Mouse (Mus musculus): ENCODE measurements around the gene Zdhhc16. TPM values are rescaled to one million over a fixed set of nuclear protein-coding genes. Genes with fewer than 3 reads are reported as not detected.

Gene Zdhhc16
- 10 to 100 TPM; 30.1 to 30.9 TPM for total RNA-seq (2021)
- long read RNA-seq, experiment 1, transcript Zdhhc16-201 (11 exons, 1,821 nt), result major isoform, 32 of 65 reads
- long read RNA-seq, experiment 1, partial matches to known transcripts, result 5 of 65 reads
- long read RNA-seq, experiment 1, other reads (novel, unspliced or antisense), result 28 of 65 reads
- long read RNA-seq, experiment 2, transcript Zdhhc16-201 (11 exons, 1,821 nt), result major isoform, 12 of 32 reads
- long read RNA-seq, experiment 2, partial matches to known transcripts, result 1 of 32 reads
- long read RNA-seq, experiment 2, other reads (novel, unspliced or antisense), result 19 of 32 reads

- peak; percentile 99 for DNase-seq
Measured at GRCm38 (mm10) chr19:41933179-41934086, at the start of gene Zdhhc16, which contains the start of gene Exosc1. Gene Zdhhc16, plus strand, starts transcription at chr19:41933480. Gene Exosc1, minus strand, starts transcription at chr19:41933423.

GRCm38 (mm10) chr19:41883882-41884281 is 49.4 kb upstream of the Zdhhc16 start:
- no peak for DNase-seq

DNA sequence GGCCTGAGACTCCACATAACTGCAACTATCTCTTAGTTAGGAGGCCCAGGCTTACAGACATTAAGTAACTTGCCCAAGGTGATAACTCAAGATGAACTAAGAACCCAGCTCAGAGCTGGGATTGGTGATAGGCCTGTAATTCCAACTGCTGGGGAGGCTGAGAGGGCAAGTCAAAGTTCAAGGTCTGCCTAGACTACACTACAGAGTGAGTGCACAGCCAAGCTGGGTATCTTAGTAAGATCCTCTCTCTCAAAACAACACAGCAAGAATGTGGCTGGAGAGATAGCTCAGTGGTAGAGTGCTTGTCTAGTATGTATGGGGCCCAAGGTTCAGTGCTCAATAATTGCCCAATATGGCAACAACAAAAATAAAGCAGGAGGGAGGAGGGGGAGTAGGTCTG is 45.1 kb upstream of the Zdhhc16 start:
- DNase-seq, result no peak

DNA sequence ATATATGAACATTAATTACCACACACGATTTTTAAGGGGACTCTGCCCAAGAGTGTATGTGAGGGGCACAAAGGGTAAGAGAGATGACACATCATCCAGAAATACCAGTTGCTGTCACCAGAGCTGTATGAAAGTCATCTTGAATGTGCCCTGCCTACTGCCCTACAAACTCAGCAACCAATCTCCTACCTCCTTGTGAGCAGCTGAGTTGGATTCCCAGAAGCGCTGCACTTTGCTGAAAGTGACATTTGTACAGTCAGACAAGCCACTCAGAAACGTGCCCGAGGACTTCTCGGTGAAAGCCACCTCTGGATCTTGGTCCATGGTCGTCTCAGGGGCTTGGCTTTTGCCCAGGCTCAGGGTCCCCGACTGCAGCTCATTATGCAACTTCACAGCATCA is 38.3 kb upstream of the Zdhhc16 start:
- peak in 1 of 2 experiments; percentile 31 for DNase-seq

DNA sequence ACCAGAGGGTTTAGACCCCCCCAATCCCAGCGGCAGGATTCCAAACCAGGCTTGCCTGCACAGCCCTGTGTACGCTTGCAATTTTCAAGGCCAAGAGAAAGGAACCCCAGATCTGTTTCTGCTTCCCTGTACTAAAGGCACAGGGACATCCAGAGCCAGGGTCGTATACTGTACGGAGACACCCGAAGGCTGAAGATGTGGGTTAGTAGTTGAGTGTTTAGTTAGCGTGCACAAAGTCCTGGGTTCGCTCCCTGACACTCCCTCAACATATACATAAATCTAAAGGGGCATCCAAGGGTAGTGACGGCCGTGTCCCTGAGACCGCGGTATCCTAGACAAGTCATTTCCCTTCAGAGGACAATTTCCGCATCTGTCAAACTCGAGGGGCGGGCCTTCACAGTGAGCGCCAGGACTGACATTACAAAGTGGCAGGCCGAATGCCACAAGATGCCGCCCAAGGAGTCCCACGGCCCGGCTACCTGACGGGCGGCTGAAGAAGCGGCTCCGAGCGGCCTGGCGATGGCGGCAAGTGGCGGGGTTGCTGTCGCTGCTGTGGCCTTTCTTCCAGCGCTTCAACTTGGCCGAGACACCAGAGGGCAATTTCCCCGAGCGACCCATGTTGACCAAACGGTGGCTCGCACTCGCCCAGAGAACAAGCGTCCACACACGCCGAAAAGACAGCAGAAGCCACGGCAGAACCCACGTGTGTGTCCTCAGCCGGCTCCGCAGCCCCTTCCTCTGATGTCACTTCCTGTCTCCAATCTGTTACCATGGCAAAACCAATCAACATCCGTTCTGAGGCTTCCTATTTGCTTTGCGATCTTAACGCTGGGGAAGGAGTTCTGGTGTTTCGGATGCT is 37.6 kb upstream of the Zdhhc16 start, which contains the start of gene Rrp12:
Rrp12 (minus strand) TSS at position 714 of the 859 bp plus-strand sequence.
- peak; percentile 80 to 86 for DNase-seq

GRCm38 (mm10) chr19:41896319-41896711 is 37.0 kb upstream of the Zdhhc16 start:
- DNase-seq, result no peak

GRCm38 (mm10) chr19:41898860-41899259 is 34.4 kb upstream of the Zdhhc16 start:
- DNase-seq, result peak; percentile 33 to 63

GRCm38 (mm10) chr19:41900495-41901090 is 32.7 kb upstream of the Zdhhc16 start:
- no peak for DNase-seq

DNA sequence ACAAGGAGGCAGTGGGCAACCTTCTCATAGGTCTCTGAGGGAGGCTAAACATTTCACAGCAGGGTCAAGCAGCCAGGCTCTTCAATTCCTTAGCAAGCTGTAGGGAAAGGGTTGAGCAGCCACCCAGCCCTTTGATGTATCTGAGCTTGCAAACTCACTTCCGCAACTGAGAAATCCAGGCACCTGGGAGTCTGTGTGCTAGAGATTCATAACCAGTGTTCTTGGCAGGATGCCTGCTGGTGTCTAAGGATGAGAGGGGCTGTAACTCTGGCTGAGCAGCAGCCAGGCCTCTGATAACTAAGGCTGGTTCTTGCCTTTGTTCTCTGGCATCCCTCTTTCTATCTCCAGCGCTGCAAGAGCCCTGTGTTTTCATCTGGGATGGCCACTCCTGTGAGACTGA is 31.6 kb upstream of the Zdhhc16 start:
- DNase-seq, result peak in 1 of 2 experiments; percentile 50

GRCm38 (mm10) chr19:41902848-41903593 is 30.3 kb upstream of the Zdhhc16 start:
- no peak for DNase-seq

DNA sequence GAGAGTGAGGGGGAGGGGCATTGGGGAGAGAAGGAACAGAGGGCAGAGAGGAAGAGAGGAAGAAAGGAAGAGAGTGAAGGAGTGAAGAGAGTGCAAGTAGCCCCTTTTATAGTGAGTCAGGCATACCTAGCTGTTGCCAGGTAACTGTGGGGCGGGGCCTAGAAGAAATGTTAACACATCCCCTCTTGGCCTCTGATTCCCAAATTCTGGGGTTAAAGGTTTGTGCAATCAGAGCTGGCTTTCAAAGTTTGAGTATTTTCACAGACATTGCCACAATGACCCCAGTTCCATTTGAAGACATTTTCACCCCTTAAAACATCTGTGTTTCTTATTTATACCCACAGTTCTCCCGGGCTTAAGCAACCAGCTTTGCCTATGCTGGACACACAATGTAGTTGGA is 28.0 kb upstream of the Zdhhc16 start:
- no peak for DNase-seq

DNA sequence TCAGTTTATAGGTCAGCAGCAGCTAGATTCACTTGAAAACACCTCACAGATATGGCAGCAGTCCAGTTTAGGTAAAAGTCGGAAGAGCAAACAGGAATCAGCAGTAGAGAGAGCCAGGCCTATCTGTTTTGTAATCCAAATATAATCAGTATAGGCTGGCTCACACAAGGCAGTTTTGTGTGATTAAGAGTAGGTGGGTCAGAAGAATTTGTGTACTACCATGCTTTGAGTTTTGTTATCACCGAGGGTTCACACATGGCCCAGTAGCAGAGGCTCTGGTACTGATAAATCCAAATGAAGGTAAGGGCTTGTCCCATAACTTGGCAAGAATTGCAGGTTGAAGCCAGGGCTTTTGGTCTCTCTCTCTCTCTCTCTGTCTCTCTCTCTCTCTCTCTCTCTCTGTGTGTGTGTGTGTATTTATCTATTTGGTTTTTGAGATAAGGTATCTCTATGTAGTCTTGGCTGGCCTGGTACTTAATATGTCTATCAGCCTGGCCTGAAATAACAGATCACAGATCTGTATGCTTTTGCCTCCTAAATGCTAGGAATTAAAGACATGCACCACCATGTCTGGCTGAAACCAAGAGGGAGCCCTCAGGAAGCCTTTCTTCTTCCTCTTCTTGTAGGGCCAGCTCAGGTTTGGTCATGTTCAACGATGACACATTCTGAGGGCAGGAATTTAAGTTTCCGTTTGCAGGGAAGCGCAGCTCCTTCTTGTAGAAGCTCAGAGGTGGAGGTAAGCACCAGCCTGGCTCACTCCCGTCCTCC is 26.8 kb upstream of the Zdhhc16 start:
- no peak for DNase-seq

GRCm38 (mm10) chr19:41907079-41907760 is 26.1 kb upstream of the Zdhhc16 start:
- no peak for DNase-seq

GRCm38 (mm10) chr19:41908736-41909135 is 24.5 kb upstream of the Zdhhc16 start:
- DNase-seq, result no peak

DNA sequence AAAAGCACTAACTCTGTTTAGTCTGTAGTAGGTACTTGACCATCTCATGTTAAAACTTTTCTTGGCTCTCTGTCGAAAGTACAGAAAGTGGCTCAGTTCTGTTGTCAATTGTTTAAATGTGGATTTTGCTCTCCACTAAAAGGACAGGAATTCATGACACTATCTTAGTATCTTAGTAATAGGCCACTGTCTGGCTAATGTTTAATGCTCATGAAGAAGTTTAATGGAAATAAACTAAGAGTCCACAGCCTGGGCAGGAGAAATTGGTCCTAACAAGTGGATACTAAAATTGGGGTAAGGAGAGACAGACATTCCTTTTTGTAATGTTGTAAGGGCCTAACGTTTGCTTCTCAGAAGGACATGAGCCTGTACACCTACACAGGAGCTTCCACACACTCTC is 22.9 kb upstream of the Zdhhc16 start:
- DNase-seq, result no peak

DNA sequence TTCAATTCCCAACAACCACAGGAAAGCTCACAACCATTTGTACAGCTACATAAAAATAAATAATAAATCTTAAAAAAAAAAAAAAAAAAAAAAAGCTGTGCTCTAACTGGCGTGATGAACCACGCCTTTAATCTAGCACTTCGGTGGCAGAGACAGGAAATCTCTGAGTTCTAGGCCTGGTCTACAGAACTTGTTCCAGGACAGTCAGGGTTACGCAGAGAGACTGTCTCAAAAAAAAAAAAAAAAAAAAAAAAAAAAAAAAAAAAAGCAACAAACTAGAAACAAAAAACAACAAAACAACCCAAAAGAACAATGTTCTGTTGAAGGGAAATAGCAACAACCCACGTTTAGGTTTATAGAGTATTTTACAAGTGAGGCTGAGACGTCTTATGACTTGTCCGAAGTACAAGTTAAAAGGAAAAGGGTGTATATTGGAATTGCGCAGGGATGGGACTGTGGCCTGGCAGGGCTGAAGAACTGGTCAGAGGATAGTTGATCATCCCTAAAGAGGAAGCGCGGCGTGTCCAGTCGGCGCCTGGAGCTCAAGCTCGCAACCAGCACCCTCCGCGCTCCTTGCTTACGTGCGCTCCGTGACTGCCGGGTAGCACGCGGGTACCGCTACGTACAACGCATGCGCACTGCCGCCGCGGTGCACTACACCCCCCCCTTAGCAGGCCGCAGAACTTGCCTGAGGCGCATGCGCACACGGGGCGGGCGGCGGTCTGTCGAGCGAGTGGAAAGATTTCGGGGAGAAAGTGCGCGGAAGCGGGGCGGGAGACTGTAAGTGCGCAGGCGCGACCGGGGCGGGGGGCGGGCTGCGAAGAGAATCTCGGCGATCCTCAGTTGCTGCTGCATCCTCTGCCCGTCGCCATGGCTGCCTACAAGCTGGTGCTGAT is 21.9 kb upstream of the Zdhhc16 start, which contains the start of gene Pgam1:
Pgam1 (plus strand) TSS at position 746 of the 896 bp plus-strand sequence.
- DNase-seq, result peak; percentile 98

- DNase-seq, result peak; percentile 79 to 85
Measured at GRCm38 (mm10) chr19:41912121-41913080, 20.9 kb upstream of the Zdhhc16 start.

All from adrenal gland, postnatal 36 days (tissue).